Mouse (Mus musculus): Measurements from ENCODE around the gene 2310034G01Rik. TPM values are rescaled to one million over a fixed set of nuclear protein-coding genes. Genes with fewer than 3 reads are reported as not detected.

Gene 2310034G01Rik
- total RNA-seq (2022): 1 to 10 TPM; 1.1 to 2.4 (median 1.5) TPM

DNA sequence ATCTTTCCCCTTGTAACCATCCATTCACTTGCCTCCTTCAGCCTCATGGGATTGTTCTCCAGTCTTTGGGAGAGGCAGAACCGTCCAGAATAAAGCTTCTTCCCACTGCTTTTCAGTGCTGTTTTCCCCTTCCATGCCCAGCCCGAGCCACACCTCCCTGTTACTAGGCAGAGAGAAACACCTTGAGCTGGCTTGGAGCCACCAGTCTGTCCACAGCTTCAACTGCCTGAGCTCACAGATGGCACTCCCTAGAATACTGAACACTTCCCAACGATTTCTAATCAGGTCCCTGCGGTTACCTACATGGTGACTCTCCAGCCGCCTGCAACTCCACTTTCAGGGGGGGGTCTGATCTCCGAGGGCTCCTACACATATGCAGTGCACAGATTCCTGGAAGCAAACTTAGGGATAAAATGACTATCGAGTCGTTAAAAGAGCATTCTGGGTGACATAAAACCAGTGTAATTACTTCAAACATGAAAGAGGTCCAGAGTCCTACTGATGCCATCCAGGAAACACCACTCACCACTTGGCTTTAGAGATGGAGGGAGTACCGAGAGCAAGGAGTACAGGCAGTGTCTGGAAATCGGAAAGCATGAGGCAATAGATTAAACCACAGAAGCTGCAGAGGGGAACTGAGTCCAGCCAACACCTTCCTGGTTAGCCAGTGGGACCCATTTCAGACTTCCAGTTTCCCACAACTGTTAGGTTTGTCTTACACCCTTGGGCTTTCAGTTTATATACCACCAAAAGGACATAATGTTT, at the start of gene 2310034G01Rik:
Gene 2310034G01Rik, minus strand, starts transcription at position 135 of the 765 bp plus-strand sequence.
- DNase-seq: no peak

DNA sequence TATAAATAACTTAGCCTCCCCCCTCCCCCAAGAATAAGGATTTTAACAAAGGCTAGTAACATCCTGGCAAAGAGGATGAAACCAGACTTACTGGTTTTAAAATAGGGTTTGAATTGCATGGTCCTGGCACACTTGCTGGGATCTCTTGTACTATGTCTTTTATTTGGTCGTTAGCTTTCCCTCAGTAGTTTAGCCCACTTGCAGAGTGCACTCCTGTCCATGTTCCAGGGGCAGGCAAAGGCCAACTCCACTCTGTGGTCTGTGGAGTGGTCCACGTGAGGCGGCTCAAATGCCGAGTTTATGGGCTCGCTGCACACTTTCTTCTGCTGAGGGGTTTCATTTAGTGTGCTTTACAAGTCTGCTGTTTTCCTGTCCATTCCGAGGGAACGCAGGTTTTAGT, 49.8 kb upstream of the 2310034G01Rik start:
- no peak for DNase-seq

- DNase-seq: no peak
Observed at GRCm38 (mm10) chr19:46399372-46399771, 49.3 kb upstream of the 2310034G01Rik start.

DNA sequence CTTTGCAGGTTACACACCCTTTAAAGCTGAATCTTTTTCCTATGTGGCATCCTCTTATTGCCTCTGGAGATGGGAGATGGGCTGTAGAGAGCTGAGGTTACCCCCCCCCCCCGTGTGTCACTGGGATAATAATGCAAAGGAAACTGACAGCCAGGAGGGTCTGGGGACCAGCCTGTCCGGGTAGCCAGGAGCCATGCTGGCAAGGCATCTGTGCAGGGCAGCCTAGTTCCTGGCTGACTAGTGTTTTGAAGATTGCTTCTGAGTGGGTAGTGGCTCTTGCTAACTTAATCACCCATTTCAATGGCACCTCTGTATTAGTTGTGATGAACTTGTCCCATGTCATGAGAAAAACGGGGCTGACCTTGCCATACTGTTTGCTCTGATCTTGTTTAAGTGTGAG, 48.3 kb upstream of the 2310034G01Rik start:
- DNase-seq: no peak

- DNase-seq: no peak
Observed at GRCm38 (mm10) chr19:46397436-46398001, 47.4 kb upstream of the 2310034G01Rik start.

GRCm38 (mm10) chr19:46396686-46397435, 46.8 kb upstream of the 2310034G01Rik start, which contains the start of gene Sufu:
Gene Sufu, plus strand, starts transcription at chr19:46396896.
- DNase-seq: peak; percentile 97

- DNase-seq: no peak
Observed at GRCm38 (mm10) chr19:46396109-46396508, 46.0 kb upstream of the 2310034G01Rik start.

- peak; percentile 95 for DNase-seq
Observed at GRCm38 (mm10) chr19:46395109-46396009, 45.3 kb upstream of the 2310034G01Rik start, which contains the start of gene Actr1a. Gene Actr1a, minus strand, starts transcription at chr19:46395748.

DNA sequence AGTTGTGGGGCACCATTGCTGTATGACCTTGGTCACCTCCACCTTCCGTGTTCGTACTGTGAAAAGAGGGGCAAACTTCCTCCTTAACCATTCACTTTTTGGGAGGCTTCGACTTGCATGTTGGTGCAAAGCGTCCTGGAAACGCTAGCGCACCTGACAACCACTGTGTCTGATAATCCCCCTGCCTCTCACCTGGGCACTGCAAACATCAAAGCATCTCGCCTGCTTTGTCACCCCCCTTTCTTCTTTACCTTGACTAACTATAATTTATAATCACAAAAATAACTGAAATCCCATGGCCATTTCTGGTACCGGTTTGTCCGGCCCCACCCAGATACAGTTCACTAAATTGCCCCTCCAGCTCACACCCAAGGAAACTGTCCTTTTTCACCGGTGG, 44.6 kb upstream of the 2310034G01Rik start:
- no peak for DNase-seq

- DNase-seq: no peak
Observed at GRCm38 (mm10) chr19:46392018-46392417, 41.9 kb upstream of the 2310034G01Rik start.

DNA sequence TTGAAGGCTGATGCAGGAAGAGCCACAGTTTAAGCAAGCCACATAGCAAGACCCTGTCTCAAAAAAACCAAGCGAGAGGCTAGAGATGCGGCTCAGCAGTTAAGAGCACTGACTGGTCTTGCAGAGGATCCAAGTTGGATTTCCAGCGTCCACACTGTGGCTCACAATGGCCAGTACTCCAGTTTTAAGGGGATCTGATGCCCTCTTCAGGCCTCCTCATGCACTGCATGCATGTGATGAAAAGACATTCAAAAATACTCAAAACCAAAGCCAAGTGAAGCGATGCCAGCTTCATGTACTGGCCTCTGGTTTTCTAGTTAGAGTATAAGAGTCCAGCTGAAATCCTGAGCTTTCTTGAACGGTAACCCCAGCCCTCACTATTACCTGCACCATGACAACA, 39.8 kb upstream of the 2310034G01Rik start:
- DNase-seq: no peak

DNA sequence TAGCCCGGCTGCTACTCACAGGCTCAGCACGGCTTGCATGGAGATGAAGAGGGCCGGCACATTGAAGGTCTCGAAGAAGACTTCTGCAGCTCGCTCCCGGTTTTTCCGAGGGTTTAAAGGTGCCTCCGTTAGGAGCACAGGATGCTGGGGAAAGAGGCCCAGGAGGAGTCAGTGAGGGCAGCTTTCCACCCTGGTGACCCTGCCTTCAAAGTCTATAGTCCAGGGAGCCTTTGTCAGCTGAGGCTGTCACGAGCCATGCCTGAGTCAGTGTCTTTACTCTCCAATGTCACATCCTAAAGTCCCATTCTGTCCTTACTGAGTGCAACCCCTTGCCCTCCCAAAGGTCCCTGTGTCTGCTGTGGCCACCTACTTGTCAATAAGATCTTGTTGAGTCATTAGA, 32.2 kb upstream of the 2310034G01Rik start:
- DNase-seq: no peak

- no peak for DNase-seq
Observed at GRCm38 (mm10) chr19:46375891-46376290, 25.8 kb upstream of the 2310034G01Rik start.

DNA sequence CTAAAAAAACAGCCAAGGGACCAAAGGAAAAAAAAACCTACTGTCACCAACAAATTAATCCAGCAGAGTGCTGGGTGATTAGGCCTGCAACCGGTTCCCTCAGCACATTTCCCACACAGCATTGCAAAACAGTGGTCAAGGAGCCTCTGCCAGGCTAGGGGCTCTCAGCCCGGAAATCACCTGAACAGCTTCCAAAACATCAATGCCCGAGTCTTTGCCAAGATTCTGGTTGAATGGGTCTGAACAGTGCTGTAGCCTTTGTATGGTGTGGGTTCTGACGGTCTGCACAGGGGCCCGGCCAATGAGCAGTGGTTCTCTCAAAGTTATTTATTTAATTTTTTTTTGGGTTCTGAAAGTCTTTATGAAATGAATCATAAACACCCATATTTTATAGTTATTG, 25.4 kb upstream of the 2310034G01Rik start:
- DNase-seq: no peak

- DNase-seq: no peak
Observed at GRCm38 (mm10) chr19:46374477-46375088, 24.5 kb upstream of the 2310034G01Rik start.

- DNase-seq: peak; percentile 44
Observed at GRCm38 (mm10) chr19:46369204-46369603, 19.1 kb upstream of the 2310034G01Rik start.

DNA sequence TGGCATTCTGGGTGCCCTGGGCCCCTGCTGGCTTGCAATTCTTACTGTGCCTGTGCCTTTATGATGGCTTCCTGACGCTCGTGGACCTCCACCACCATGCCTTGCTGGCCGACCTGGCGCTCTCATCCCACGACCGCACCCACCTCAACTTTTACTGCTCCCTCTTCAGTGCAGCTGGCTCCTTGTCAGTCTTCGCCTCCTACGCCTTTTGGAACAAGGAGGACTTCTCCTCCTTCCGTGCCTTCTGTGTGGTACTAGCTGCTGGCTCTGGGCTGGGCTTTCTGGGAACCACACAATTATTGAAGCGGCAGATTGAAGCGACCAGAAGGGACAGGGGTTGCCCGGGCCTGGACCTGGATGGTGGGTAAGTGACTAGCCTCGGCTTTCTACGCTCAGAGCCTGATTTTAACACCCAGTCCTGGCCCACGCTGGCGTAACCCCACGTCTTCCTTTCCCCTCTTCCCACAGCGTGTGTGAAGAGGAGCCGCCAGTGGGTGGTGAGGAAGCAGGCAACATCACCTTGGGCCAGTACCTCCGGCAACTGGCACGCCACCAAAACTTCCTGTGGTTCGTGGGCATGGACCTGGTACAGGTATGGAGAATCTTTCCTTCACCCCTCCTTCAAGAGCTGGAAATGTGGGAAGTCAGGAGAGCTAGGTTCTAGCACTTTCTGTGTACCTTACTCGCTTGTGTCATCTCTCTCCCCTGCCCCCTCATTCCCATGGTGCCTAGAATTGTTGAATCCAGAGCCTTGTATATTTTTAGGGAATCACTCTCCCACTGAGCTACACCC, 17.9 kb upstream of the 2310034G01Rik start:
- DNase-seq: no peak

DNA sequence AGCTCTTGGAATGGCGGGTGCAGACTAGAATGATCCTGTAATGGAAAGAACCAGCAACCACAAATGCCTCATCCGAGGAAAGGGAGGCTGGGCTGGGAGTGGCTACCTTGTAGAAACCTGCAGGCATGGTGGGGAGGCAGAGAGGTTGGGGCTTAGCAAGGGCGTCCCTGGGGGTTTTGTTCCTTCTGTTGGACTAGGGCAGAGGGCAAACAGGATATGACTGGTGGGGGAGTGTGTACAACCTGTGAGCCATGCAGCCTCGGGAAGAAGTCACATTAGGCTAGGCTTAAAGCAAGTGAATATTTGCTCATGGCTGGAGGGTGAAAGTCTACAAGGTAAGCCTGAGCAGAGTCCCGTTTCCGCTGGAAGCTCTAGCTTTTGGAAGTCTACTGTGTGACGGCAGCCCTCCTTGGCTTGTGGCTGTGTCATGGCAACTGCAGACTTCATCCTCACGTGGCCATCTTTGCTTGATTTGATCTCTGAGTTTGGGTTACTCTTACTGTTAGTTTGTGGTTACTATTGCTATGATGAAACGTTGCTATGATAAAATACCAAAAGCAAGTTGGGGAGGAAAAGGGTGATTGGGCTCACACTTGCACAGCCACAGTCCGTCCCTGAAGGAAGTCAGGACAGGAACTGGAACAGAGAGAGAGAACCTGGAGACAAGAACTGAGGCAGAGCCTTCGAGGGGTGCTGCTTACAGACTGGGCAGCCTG, 13.3 kb upstream of the 2310034G01Rik start:
- no peak for DNase-seq

DNA sequence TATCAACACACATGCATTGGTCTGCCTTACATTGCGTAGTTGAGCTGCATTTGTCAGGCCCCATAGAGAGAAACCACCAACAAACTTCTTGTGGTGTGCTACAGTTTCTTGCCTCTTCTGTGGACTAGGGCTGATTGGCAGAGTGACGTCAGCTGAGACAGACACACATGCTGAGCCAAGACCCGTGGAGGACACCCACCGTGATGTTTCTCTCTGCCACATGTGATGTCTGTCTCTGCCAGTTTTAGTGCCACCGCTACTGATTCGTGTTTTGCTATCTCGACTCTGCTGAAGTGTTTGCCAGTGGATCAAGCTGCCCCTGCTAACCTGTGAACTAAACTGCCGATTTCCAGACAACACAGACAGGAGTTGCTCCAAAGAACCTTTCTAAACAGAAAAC, 12.0 kb upstream of the 2310034G01Rik start:
- DNase-seq: no peak

DNA sequence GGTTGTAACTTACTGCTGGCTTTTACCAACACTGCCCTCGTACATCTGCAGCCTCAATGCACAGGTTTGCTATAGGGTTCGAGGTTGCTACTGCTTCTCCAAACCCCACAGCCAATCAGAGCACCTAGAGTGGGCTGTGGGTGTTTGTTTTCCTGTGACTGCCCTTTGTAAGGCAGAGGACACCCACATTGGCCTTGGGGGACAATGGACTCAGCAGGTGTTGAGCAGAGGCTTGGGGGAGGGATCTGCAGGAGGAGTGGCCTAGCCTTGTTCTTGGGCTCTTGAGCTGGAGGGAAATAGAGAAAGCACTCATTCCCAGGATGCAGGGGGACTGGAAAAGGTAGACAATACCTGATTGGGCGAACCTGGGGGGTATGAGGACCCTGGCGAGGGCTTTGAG, 8.3 kb upstream of the 2310034G01Rik start:
- no peak for DNase-seq
